In the genomic region with DNA sequence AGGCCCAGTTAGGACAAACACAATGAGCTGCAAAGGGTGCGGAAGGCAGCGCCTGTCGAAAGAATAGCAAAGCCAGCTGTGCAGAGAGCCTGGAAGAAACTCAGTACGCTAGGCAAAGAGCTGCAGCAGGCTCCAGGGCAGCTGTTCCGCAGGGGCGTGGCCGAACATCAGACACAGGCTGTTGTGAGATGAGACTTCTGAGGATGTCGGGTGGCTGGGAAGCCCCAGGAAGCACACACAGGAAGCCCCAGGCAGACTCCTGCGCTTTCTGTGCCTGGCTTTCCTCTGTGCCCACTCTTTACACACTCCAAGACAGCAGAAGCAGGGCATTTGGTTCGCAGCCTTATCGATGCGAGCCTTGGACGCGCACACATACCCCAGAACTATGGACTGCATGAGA, we compare ENCODE assay signal across 9 mouse cellular contexts. TPM values are rescaled to one million over a fixed set of nuclear protein-coding genes. Genes with fewer than 3 reads are reported as not detected.
A peak's percentile ranks its signal among the peaks of the same experiment; 100 is the strongest.
DNase-seq lines count a peak whose midpoint lies in the region; ATAC-seq and TF ChIP-seq lines count a peak whose summit lies in the region.
"Had no signal": no experiment of that assay in that cellular context is flagged by ENCODE, and none has a peak within 500 bp of the region (broad histone marks: within the 10 kb centered on the region; RNA-seq: fewer than 3 reads in every experiment).

No protein-coding gene starts in this region.

- H3K36me3 ChIP-seq in intestine, embryonic 14.5 days (ENCODE audit: control insufficient read depth, insufficient read depth, low read length) = no peaks in the 10 kb centered on the region
- no peaks in the 10 kb centered on the region for H3K36me3 ChIP-seq in midbrain, postnatal 0 days (ENCODE audit: insufficient read depth, low read length)
- H3K36me3 ChIP-seq: liver, embryonic 15.5 days had no signal

- peak overlapping the region; percentile 29; the same call in 1 of the 2 replicates for H3K27ac ChIP-seq in intestine, embryonic 14.5 days (ENCODE audit: low read depth)
- H3K27ac ChIP-seq in midbrain, postnatal 0 days (ENCODE audit: low read depth, low read length) = no peak overlapping the region
- H3K27ac ChIP-seq in layer of hippocampus, adult 2 months = no peak overlapping the region
- H3K27ac ChIP-seq: liver, embryonic 15.5 days had no signal

- TF ChIP-seq CTCF in midbrain, postnatal 0 days (IDR thresholded peaks at IDR 0.05) = no peak
- no peak for TF ChIP-seq CTCF in layer of hippocampus, adult 2 months (conservative IDR thresholded peaks at IDR 0.05)

- peak overlapping the region; percentile 38 for H3K4me2 ChIP-seq in intestine, embryonic 14.5 days (ENCODE audit: low read length)
- H3K4me2 ChIP-seq in midbrain, postnatal 0 days (ENCODE audit: low read depth, low read length, poor library complexity, severe bottlenecking) = peak overlapping the region; percentile 29; the same call in 1 of the 2 replicates
- H3K4me2 ChIP-seq: liver, embryonic 15.5 days had no signal

- peaks cover 6% of the 10 kb centered on the region; the same call in 1 of the 2 replicates for H3K4me1 ChIP-seq in intestine, embryonic 14.5 days (replicated peaks; ENCODE audit: control insufficient read depth, insufficient read depth, low read length)
- no peaks in the 10 kb centered on the region; the same call in 1 of the 2 replicates for H3K4me1 ChIP-seq in midbrain, postnatal 0 days (ENCODE audit: insufficient read depth, low read length)
- H3K4me1 ChIP-seq: liver, embryonic 15.5 days had no signal

- intact Hi-C loops in gastrocnemius, postnatal 14 days (cut with DNase I; ENCODE audit: low total_unique reads) = loop anchor here (10.0 kb wide), 1 partner anchor 60 kb away; no protein-coding TSS in a partner anchor

- H3K9ac ChIP-seq in intestine, embryonic 14.5 days (ENCODE audit: low read length) = no peak overlapping the region
- H3K9ac ChIP-seq in midbrain, postnatal 0 days (replicated peaks; ENCODE audit: low read length, poor library complexity, severe bottlenecking) = no peak overlapping the region
- H3K9ac ChIP-seq: liver, embryonic 15.5 days had no signal

- 31% methylated on average over 14 of the region's 14 CpGs for WGBS in intestine, embryonic 14.5 days
- 39% methylated on average over 14 of the region's 14 CpGs for WGBS in midbrain, postnatal 0 days

- H3K4me3 ChIP-seq in intestine, embryonic 14.5 days (ENCODE audit: low read depth, low read length) = peak overlapping the region; percentile 13; the same call in 1 of the 2 replicates
- 0 out of 2 replicates have a peak overlapping the region, but pooled peaks have one; percentile 9 for H3K4me3 ChIP-seq in midbrain, postnatal 0 days (ENCODE audit: low read depth, low read length)
- no peak overlapping the region for H3K4me3 ChIP-seq in layer of hippocampus, adult 2 months
- H3K4me3 ChIP-seq: liver, embryonic 15.5 days had no signal

- no peaks in the 10 kb centered on the region for H3K9me3 ChIP-seq in intestine, embryonic 14.5 days (ENCODE audit: control insufficient read depth, low read length)
- no peaks in the 10 kb centered on the region for H3K9me3 ChIP-seq in midbrain, postnatal 0 days (ENCODE audit: low read length)
- H3K9me3 ChIP-seq: liver, embryonic 15.5 days had no signal

- DNase-seq in urinary bladder, postnatal 14 days (ENCODE audit: low spot score) = peak; percentile 53
- no peak for DNase-seq in urinary bladder, postnatal 10 days (ENCODE audit: low spot score)
- DNase-seq in gastrocnemius, postnatal 14 days = peak; percentile 79
- peak; percentile 77 for DNase-seq in intestine, embryonic 14.5 days (ENCODE audit: low spot score)
- DNase-seq in midbrain, postnatal 0 days (ENCODE audit: low spot score) = no peak
- DNase-seq in adrenal gland, postnatal 4 days (ENCODE audit: low spot score in 2 of 2) = no peak
- no peak for DNase-seq in layer of hippocampus, adult 2 months (ENCODE audit: low spot score in 2 of 2)
- no peak for DNase-seq in layer of hippocampus, adult 9-10 months (ENCODE audit: low spot score)

- 0 out of 2 replicates have a peak, but pooled peaks have one; percentile 43 for ATAC-seq in intestine, embryonic 14.5 days (replicated peaks; ENCODE audit: low FRiP score, low TSS enrichment, low read depth)
- no peak for ATAC-seq in midbrain, postnatal 0 days (ENCODE audit: low FRiP score)

- no peaks in the 10 kb centered on the region for H3K27me3 ChIP-seq in intestine, embryonic 14.5 days (replicated peaks; ENCODE audit: control insufficient read depth, insufficient read depth, low read length)
- H3K27me3 ChIP-seq in midbrain, postnatal 0 days (ENCODE audit: insufficient read depth, low read length) = no peaks in the 10 kb centered on the region; the same call in 1 of the 2 replicates

RNA-seq across cellular contexts. Expression of a gene that starts 17.4 kb away (rescaled TPM):
- total RNA-seq in gastrocnemius, postnatal 14 days (2021) = under 1 TPM; 0.09 to 0.14 TPM
- 4.5 and 5.8 TPM in 2 replicates for polyA plus RNA-seq in intestine, embryonic 14.5 days (2014; fragmentation: Nextera tagmentation; extraction: Ambion mirVana)
- total RNA-seq in midbrain, postnatal 0 days (2014; rRNA removed) = 0.44 and 0.47 TPM in 2 replicates
- polyA plus RNA-seq in midbrain, postnatal 0 days (2015; fragmentation: Nextera tagmentation; extraction: Ambion mirVana) = 0.29 and 0.46 TPM in 2 replicates
- total RNA-seq in adrenal gland, postnatal 4 days (2021) = 1 to 10 TPM in 1 of 2 experiments, not detected in 1; 1.4 TPM
- 1 to 10 TPM; 3.1 to 3.2 TPM for total RNA-seq in layer of hippocampus, adult 2 months (2021)

RNA-seq across cellular contexts. Expression of a gene that starts 25.2 kb away (rescaled TPM):
- total RNA-seq in gastrocnemius, postnatal 14 days (2021) = 10 to 100 TPM; 12.6 to 16.3 TPM
- 20.3 and 24.1 TPM in 2 replicates for polyA plus RNA-seq in intestine, embryonic 14.5 days (2014; fragmentation: Nextera tagmentation; extraction: Ambion mirVana)
- total RNA-seq in midbrain, postnatal 0 days (2014; rRNA removed) = 103 and 119 TPM in 2 replicates
- 157 and 163 TPM in 2 replicates for polyA plus RNA-seq in midbrain, postnatal 0 days (2015; fragmentation: Nextera tagmentation; extraction: Ambion mirVana)
- total RNA-seq in adrenal gland, postnatal 4 days (2021) = 10 to 100 TPM; 36.0 to 49.8 TPM
- total RNA-seq in layer of hippocampus, adult 2 months (2021) = 100 to 1,000 TPM; 292 to 307 TPM

RNA-seq across cellular contexts. Expression of a gene that starts 44.4 kb away (rescaled TPM):
- under 1 TPM; 0.16 to 0.23 TPM for total RNA-seq in gastrocnemius, postnatal 14 days (2021)
- 0.37 and 0.59 TPM in 2 replicates for polyA plus RNA-seq in intestine, embryonic 14.5 days (2014; fragmentation: Nextera tagmentation; extraction: Ambion mirVana)
- 1.7 and 2.7 TPM in 2 replicates for total RNA-seq in midbrain, postnatal 0 days (2014; rRNA removed)
- polyA plus RNA-seq in midbrain, postnatal 0 days (2015; fragmentation: Nextera tagmentation; extraction: Ambion mirVana) = 1.2 and 1.5 TPM in 2 replicates
- under 1 TPM; 0.48 to 0.78 TPM for total RNA-seq in adrenal gland, postnatal 4 days (2021)
- total RNA-seq in layer of hippocampus, adult 2 months (2021) = 1 to 10 TPM; 1.1 to 1.4 TPM

RNA-seq across cellular contexts. Expression of a gene that starts 44.6 kb away (rescaled TPM):
- total RNA-seq in gastrocnemius, postnatal 14 days (2021) = 10 to 100 TPM; 16.3 to 17.6 TPM
- 31.2 and 34.0 TPM in 2 replicates for polyA plus RNA-seq in intestine, embryonic 14.5 days (2014; fragmentation: Nextera tagmentation; extraction: Ambion mirVana)
- 23.4 and 26.6 TPM in 2 replicates for total RNA-seq in midbrain, postnatal 0 days (2014; rRNA removed)
- polyA plus RNA-seq in midbrain, postnatal 0 days (2015; fragmentation: Nextera tagmentation; extraction: Ambion mirVana) = 15.5 and 16.1 TPM in 2 replicates
- total RNA-seq in adrenal gland, postnatal 4 days (2021) = 10 to 100 TPM; 31.5 to 36.5 TPM
- 10 to 100 TPM; 24.0 to 26.9 TPM for total RNA-seq in layer of hippocampus, adult 2 months (2021)

Comparison
In these comparisons a context has a peak if more than half of its experiments do, and no peak if none do; other contexts are left out.
1. DNase-seq: peak in urinary bladder, postnatal 14 days (single experiment), gastrocnemius, postnatal 14 days (single experiment) and intestine, embryonic 14.5 days (single experiment); none in urinary bladder, postnatal 10 days (single experiment), midbrain, postnatal 0 days (single experiment), adrenal gland, postnatal 4 days (0 of 2), layer of hippocampus, adult 2 months (0 of 2) and layer of hippocampus, adult 9-10 months (single experiment).